Mouse (Mus musculus): ENCODE data around the gene Gclm.

The Gclm gene

DNA sequence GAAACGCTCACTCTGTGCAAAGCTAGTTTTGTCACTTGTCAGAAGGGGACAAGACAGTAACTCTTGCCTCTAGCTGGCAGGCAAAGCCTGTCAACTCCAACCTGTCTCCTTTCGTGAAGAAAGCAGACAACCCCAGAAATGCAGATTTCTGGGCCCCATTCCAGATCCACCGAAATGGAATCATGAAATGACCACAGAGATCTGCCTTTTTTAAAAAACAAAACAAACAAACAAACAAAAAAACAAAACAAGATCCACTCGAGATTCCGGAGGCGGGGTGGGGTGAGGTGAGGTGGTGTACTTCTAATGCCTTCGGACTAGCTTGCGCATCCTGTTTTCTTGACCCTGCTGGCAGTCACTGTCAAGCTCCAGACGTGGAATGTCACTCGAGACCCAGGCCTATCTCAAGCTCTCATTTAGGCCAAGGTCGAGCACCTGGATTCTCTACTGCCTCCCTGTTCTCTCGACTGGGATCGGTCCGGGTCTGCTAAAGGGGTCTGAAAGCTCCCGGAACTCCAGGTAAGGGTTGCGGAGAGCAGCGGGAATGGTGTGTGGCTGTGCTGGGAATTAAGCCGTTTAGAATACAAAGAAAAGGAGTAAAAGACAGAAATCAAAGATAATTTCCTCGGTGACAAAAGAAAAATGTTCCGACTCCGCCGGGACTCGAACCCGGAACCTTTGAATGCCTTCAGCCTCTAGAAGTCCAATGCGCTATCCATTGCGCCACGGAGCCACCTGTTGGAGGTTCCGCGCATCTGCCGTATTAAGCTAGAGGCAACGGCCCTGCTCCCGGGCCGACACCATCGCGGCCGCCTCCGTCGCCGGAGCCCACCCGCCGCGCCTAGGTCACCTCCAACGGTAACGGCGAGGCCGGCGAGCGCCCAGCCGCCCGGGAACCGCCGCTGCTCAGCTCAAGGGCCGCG lies 47.2 kb downstream of the Gclm start:
- peak; percentile 59 for DNase-seq (ENCODE audit: extremely low read depth, low read depth)

DNA sequence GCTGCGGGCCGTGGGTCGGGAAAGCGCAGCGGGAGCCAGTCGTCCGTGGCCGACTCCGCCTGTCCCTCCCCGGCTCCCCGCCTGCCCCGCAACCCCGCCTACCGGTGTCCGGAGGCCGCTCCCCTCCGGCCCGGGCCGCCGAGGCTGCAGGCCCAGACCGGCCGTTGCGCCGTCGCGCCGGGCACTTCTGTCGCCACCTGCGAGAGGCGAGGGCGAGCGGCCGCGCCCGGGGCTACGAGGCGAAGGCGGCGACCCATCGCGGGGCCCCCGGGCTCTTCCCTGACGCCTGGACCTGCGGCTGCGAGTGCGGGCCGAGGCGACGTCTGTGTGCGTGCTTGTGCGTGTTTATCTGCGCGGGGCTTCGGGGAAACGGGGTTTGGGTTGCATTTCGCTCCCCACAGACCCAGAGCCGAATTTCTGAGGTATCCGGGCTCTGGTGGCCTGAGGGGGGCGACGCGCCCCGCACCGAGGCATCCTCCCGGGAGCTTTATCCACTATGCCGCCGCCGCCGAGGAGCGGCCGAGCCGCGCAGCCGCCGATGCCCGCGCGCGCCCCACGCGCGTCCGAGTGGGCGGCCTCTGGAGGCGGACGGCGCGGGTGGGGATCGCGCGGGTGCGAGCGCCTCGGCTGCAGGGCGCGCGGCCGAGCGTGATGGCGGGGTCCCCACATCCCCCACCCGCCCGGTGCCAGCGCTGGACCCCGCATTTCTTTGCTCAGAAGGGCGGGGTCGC lies 48.0 kb downstream of the Gclm start:
- DNase-seq (ENCODE audit: extremely low read depth, low read depth) = no peak

DNA sequence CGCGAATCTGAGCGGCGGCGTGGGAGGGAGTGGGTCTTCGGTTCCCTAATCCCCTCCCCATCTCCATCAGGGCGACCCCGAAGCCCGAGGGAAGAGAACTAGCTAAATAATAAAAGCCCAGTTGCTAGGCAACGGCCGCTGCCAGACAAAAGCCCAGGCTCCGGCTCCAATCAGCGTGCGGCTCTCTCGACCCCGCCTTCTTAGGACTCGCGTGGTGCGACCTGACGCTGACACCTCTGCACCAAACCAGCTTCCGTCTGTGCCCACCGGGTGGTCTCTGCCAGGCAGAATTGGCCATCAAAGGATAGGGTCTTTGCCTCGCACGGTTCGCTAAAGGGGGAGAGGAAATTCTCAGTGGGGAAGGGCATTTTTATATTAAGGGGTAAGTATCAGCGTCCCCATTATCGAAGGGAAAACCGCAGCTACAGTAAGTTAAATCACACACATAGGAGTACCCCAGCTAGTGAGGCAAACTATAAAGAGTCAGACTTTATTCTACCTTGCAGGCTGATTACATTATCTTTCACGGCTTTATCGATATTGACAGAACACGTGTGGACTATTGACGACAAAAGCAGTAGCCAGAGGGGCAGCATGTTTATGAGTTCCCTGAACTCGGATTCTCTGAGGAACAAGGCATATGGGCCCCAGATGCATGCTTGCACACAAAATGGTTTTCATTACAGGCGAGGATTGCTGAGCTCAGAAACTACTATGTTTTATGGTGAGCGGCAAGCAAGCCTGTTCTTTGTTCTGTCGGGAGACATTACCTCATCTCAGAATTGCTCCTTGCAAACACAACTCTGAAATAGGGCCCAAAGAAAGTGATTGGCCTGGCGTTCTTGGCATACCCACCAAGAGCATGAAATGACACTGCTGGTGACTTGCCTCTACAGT lies 48.8 kb downstream of the Gclm start, which contains the start of gene Bcar3:
Gene Bcar3 (plus strand): TSS at position 183 of the 897 bp plus-strand sequence.
- DNase-seq (ENCODE audit: extremely low read depth, low read depth) = peak; percentile 88

- DNase-seq (ENCODE audit: extremely low read depth, low read depth) = peak; percentile 84
Observed at GRCm38 (mm10) chr3:122295511-122295910, 50.2 kb downstream of the Gclm start.

GRCm38 (mm10) chr3:122296979-122297378 lies 51.6 kb downstream of the Gclm start:
- no peak for DNase-seq (ENCODE audit: extremely low read depth, low read depth)

GRCm38 (mm10) chr3:122300983-122301919 lies 55.9 kb downstream of the Gclm start:
- DNase-seq (ENCODE audit: extremely low read depth, low read depth) = no peak

- no peak for DNase-seq (ENCODE audit: extremely low read depth, low read depth)
Observed at GRCm38 (mm10) chr3:122304560-122304959, 59.2 kb downstream of the Gclm start.

DNA sequence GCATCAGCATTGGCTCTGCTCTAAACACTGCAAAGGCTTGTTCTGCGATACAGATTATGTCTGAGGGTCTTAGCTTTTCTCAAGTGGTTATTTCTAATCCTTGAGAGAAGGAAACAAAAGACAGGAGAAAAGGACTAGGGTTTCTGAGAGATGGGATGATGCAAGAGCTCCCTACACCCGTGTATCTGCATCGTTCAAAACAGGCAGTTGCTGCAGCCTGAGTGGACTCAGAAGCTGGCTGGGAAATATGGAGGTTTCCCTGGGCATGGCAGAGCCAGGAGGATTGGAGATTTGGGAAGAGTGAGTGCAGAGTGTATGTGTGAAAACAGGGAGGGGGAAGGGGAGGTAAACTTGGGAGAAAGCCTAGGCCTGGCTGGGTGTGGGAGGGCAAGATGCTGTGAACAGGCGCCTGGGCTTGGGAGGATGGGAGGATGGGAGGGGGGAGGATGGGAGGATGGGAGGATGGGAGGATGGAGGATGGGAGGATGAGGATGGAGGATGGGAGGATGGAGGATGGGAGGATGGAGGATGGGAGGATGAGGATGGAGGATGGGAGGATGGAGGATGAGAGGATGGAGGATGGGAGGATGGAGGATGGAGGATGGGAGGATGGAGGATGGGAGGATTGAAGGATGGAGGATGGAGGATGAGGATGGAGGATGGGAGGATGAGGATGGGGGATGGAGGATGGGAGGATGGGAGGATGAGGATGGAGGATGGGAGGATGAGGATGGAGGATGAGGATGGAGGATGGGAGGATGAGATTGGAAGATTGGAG lies 62.7 kb downstream of the Gclm start:
- no peak for DNase-seq (ENCODE audit: extremely low read depth, low read depth)

GRCm38 (mm10) chr3:122308981-122309380 lies 63.6 kb downstream of the Gclm start:
- no peak for DNase-seq (ENCODE audit: extremely low read depth, low read depth)

GRCm38 (mm10) chr3:122312078-122312477 lies 66.7 kb downstream of the Gclm start:
- peak; percentile 43 for DNase-seq (ENCODE audit: extremely low read depth, low read depth)

DNA sequence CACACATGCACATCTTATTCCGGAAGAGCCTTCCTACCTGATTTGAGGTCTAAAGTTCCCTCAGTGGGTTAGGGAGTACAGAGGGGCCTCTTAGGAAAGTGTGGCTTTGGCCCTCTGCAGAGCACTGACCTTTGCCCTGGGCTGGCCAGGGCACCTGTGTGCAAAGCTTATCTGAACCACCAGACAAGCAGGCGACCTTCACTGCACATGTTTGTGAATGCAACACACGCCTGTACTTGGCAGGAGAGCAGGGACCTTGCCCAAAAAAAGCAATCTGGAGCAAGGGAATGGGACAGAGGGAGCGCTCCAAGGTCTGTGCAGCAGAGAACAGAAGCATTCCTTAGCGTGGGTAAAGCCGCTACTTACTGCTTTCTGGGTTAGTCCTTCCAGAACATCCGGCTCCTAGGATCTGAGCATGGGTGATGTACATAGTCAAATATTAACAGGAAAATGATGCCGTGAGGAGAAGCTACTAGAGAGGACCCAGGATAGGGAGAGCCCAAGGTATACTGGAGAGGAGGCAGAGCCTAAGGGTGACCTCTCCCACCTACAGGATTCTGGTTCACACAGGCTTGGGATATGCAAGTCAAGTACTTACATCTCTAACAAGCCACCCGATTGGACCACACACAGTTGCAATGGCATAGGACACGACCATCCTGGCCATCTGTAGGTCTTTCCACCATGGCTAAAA lies 67.7 kb downstream of the Gclm start:
- no peak for DNase-seq (ENCODE audit: extremely low read depth, low read depth)

DNA sequence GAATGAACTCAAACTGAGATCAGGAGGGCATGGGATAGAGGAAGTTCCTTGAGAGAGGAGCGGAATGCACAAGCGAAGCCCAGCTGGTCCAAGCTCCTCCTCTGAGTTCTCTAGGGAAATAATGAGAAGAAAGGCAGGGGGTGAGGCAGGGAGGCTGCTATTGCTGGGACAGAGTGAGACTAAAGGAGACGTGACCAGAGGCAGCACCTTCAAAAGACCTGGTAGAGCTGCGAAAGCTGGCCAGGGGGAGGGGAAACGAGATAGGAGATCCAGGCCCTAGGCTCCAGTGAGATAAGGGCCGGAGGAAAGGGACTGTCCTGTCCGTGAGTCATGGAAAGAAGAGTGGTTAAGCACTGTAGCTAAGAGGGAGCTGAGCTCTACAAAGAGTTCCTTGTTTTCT lies 68.6 kb downstream of the Gclm start:
- DNase-seq (ENCODE audit: extremely low read depth, low read depth) = no peak

DNA sequence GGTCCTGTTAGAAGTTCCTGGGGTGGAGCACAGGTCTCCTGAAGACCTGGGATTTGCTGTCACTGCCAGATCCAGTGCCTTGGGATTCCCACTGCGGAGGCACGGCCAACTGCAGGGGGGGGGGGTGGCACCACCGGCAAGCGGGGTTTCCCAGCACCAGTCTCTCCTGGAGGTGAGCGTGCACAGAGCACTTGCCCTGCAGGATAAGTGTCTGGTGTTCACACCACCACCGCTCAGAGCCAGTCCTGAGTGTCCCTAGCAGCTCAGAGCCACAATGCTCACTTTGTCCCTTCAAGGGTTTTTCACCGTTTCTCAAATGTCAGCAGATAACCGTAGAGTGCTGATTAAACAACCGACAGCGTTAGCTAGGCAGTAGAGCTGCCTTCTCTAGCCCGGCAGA lies 71.3 kb downstream of the Gclm start:
- no peak for DNase-seq (ENCODE audit: extremely low read depth, low read depth)

GRCm38 (mm10) chr3:122317339-122317738 lies 72.0 kb downstream of the Gclm start:
- no peak for DNase-seq (ENCODE audit: extremely low read depth, low read depth)

Measured in MEL-GATA-1-ER (cell line).